ENCODE assay signal across 24 mouse cellular contexts in the genomic region with DNA sequence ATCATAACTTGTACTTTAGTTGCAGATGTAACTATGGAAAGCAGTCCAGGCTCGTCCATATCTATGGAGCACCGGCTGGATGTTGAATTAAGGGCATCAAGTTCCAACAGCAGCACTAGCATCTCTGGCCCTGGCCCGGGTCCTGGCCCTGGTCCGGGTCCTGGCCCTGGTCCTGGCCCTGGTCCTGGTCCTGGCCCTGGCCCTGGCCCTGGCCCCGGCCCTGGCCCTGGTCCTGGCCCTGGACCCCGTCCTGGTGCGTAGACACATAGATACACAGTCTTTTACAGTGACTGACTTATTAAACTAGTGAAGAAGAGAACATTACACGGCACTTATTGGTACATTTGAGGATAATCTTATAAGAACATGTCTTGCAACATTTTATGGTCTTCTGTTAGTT. TPM values are rescaled to one million over a fixed set of nuclear protein-coding genes. Genes with fewer than 3 reads are reported as not detected.
DNase-seq lines count a peak whose midpoint lies in the region; ATAC-seq lines count a peak whose summit lies in the region.
"Had no signal": no experiment of that assay in that cellular context is flagged by ENCODE, and none has a peak within 500 bp of the region (broad histone marks: within the 10 kb centered on the region; RNA-seq: fewer than 3 reads in every experiment).

No protein-coding gene starts in this region.

- intact Hi-C loops in gastrocnemius, postnatal 14 days (cut with DNase I; ENCODE audit: low total_unique reads) = no loop called here

- 88% methylated on average over 8 of the region's 8 CpGs for WGBS in heart, embryonic 12.5 days

- no peak for ATAC-seq in heart, embryonic 12.5 days (ENCODE audit: insufficient number of reproducible peaks, low FRiP score)
- ATAC-seq in CD4-positive, CD25-positive, alpha-beta regulatory T cell, adult 4 months = no peak
- ATAC-seq: intestine, embryonic 16.5 days; liver, embryonic 12.5 days; midbrain, embryonic 16.5 days had no signal

- peaks cover 18% of the 10 kb centered on the region for H3K36me3 ChIP-seq in heart, embryonic 12.5 days

- no peaks in the 10 kb centered on the region for H3K27me3 ChIP-seq in heart, embryonic 12.5 days (replicated peaks)
- H3K27me3 ChIP-seq: heart, embryonic 15.5 days had no signal

- DNase-seq in adrenal gland, adult 2 months = peak; percentile 11
- DNase-seq in adrenal gland, postnatal 14 days = no peak
- DNase-seq in heart, adult 11 months = peak; percentile 80
- peak; percentile 9 for DNase-seq in adrenal gland, postnatal 10 days
- DNase-seq in gastrocnemius, postnatal 14 days = peak; percentile 19
- DNase-seq in c-Kit-positive CD71-positive TER-119-positive erythroid progenitor cells, embryonic 14.5 days (ENCODE audit: low spot score) = no peak
- DNase-seq: embryo, embryonic 11 days; kidney, postnatal 36 days; lung, adult 18-20 months; lung, postnatal 10 days; spleen, adult 18-20 months had no signal

- no peak overlapping the region for H3K4me3 ChIP-seq in heart, embryonic 12.5 days
- H3K4me3 ChIP-seq: embryonic facial prominence, embryonic 13.5 days; erythroblast, embryonic 14.5 days; forebrain, embryonic 12.5 days; heart, embryonic 15.5 days; hindbrain, embryonic 15.5 days; limb, embryonic 13.5 days; liver, embryonic 12.5 days; midbrain, embryonic 10.5 days; myocyte had no signal

- H3K9me3 ChIP-seq in heart, embryonic 12.5 days (replicated peaks) = no peaks in the 10 kb centered on the region
- H3K9me3 ChIP-seq: embryonic facial prominence, embryonic 13.5 days; forebrain, embryonic 12.5 days; heart, embryonic 15.5 days; hindbrain, embryonic 15.5 days; limb, embryonic 13.5 days; liver, embryonic 12.5 days; midbrain, embryonic 10.5 days had no signal

- no peak overlapping the region for H3K4me2 ChIP-seq in heart, embryonic 12.5 days
- H3K4me2 ChIP-seq: embryonic facial prominence, embryonic 13.5 days; forebrain, embryonic 12.5 days; heart, embryonic 15.5 days; hindbrain, embryonic 15.5 days; limb, embryonic 13.5 days; liver, embryonic 12.5 days had no signal

- H3K27ac ChIP-seq in heart, embryonic 12.5 days (ENCODE audit: poor library complexity, severe bottlenecking) = no peak overlapping the region
- H3K27ac ChIP-seq: embryonic facial prominence, embryonic 13.5 days; forebrain, embryonic 12.5 days; heart, embryonic 15.5 days; hindbrain, embryonic 15.5 days; limb, embryonic 13.5 days; liver, embryonic 12.5 days; midbrain, embryonic 10.5 days had no signal

- H3K9ac ChIP-seq in heart, embryonic 12.5 days = no peak overlapping the region
- H3K9ac ChIP-seq: embryonic facial prominence, embryonic 13.5 days; forebrain, embryonic 12.5 days; heart, embryonic 15.5 days; hindbrain, embryonic 15.5 days; limb, embryonic 13.5 days; liver, embryonic 12.5 days had no signal

- H3K4me1 ChIP-seq in heart, embryonic 12.5 days (replicated peaks) = no peaks in the 10 kb centered on the region
- H3K4me1 ChIP-seq: embryonic facial prominence, embryonic 13.5 days; forebrain, embryonic 12.5 days; heart, embryonic 15.5 days; hindbrain, embryonic 15.5 days; limb, embryonic 13.5 days; liver, embryonic 12.5 days; midbrain, embryonic 10.5 days had no signal

RNA-seq across cellular contexts. Expression of a gene that starts 58.8 kb away (rescaled TPM):
- total RNA-seq in adrenal gland, adult 2 months (2021) = 100 to 1,000 TPM; 168 to 196 TPM
- polyA plus RNA-seq in adrenal gland, adult 2 months (2012; rRNA removed) = 37.4 and 48.3 TPM in 2 replicates
- 193 and 209 TPM in 2 replicates for total RNA-seq in adrenal gland, postnatal 14 days (2021)
- polyA plus RNA-seq in heart, embryonic 12.5 days (2016; fragmentation: Nextera tagmentation; extraction: Ambion mirVana) = 41.9 and 47.5 TPM in 2 replicates
- total RNA-seq in adrenal gland, postnatal 10 days (2021) = 100 to 1,000 TPM; 152 to 202 TPM
- total RNA-seq in gastrocnemius, postnatal 14 days (2021) = 100 to 1,000 TPM in 1 of 2 experiments, 10 to 100 TPM in 1; 92.3 to 105 TPM
- 10 to 100 TPM; 66.6 to 78.4 TPM for polyA plus RNA-seq in CD4-positive, CD25-positive, alpha-beta regulatory T cell, adult 4 months (2017; shearing (Covaris generic))

Comparison
In these comparisons a context has a peak if more than half of its experiments do, and no peak if none do; other contexts are left out.
1. DNase-seq: peak in adrenal gland, adult 2 months (single experiment), heart, adult 11 months (single experiment), adrenal gland, postnatal 10 days (single experiment) and gastrocnemius, postnatal 14 days (single experiment); none in adrenal gland, postnatal 14 days (single experiment) and c-Kit-positive CD71-positive TER-119-positive erythroid progenitor cells, embryonic 14.5 days (single experiment).